ENCODE assay signal across 8 mouse cellular contexts in genomic region chr9:108263131-108263681, GRCm38 (mm10). TPM values are rescaled to one million over a fixed set of nuclear protein-coding genes. Genes with fewer than 3 reads are reported as not detected.
A peak's percentile ranks its signal among the peaks of the same experiment; 100 is the strongest.
DNase-seq lines count a peak whose midpoint lies in the region; ATAC-seq and TF ChIP-seq lines count a peak whose summit lies in the region.

No protein-coding gene starts in this region.

- peaks cover 15% of the 10 kb centered on the region for H3K4me1 ChIP-seq in lung, adult 2 months (ENCODE audit: control insufficient read depth, insufficient read depth, low read length)
- H3K4me1 ChIP-seq in lung, postnatal 0 days (ENCODE audit: insufficient read depth, low read depth, low read length): peaks cover 10% of the 10 kb centered on the region; the same call in 1 of the 2 replicates
- peaks cover 23% of the 10 kb centered on the region; the same call in 1 of the 2 replicates for H3K4me1 ChIP-seq in small intestine, adult 2 months (ENCODE audit: control insufficient read depth, insufficient read depth, insufficient read length, low read length)

- TF ChIP-seq POLR2A in lung, adult 2 months (IDR thresholded peaks at IDR 0.05; ENCODE audit: borderline replicate concordance, extremely low read depth, low read depth, low read length): no peak
- TF ChIP-seq POLR2A in small intestine, adult 2 months (IDR thresholded peaks at IDR 0.05; ENCODE audit: low read depth, low read length): no peak

- no peaks in the 10 kb centered on the region for H3K9me3 ChIP-seq in lung, postnatal 0 days (ENCODE audit: low read length)

- H3K27me3 ChIP-seq in lung, postnatal 0 days (replicated peaks; ENCODE audit: insufficient read depth, low read length): no peaks in the 10 kb centered on the region
- H3K27me3 ChIP-seq in small intestine, adult 2 months (ENCODE audit: control insufficient read depth, insufficient read depth, low read length): no peaks in the 10 kb centered on the region

- peak overlapping the region; percentile 85 for H3K4me3 ChIP-seq in lung, adult 2 months (replicated peaks; ENCODE audit: extremely low read depth, low read depth, low read length)
- peak overlapping the region; percentile 94 for H3K4me3 ChIP-seq in lung, postnatal 0 days (ENCODE audit: low read depth, low read length)
- peak overlapping the region; percentile 77 for H3K4me3 ChIP-seq in small intestine, adult 2 months (ENCODE audit: low read depth, low read length)

- peak; percentile 36 for ATAC-seq in frontal cortex, adult (ENCODE audit: low TSS enrichment)
- peak; percentile 50 for ATAC-seq in lung, postnatal 0 days

- WGBS in lung, adult 2 months: under 1% methylated on average over 59 of the region's 62 CpGs
- WGBS in lung, postnatal 0 days: 1% methylated on average over 40 of the region's 62 CpGs
- WGBS in small intestine, adult 2 months: under 1% methylated on average over 59 of the region's 62 CpGs

- DNase-seq in lung, adult 2 months: no peak
- DNase-seq in lung, postnatal 4 days: no peak
- peak; percentile 53 for DNase-seq in brain, adult 2 months (ENCODE audit: low read depth, low spot score)
- peak; percentile 72 to 90 for DNase-seq in kidney, postnatal 25 days
- peak; percentile 55 for DNase-seq in lung, postnatal 0 days (ENCODE audit: low spot score)
- no peak for DNase-seq in retina, postnatal 1 day

- peak overlapping the region; percentile 64 for H3K4me2 ChIP-seq in lung, postnatal 0 days (replicated peaks; ENCODE audit: low read depth, low read length)

- H3K27ac ChIP-seq in lung, postnatal 0 days (ENCODE audit: low read length): peak overlapping the region; percentile 93
- peak overlapping the region; percentile 87 for H3K27ac ChIP-seq in small intestine, adult 2 months (ENCODE audit: insufficient read depth, low read depth, low read length)

- TF ChIP-seq CTCF in lung, adult 2 months (IDR thresholded peaks at IDR 0.05; ENCODE audit: insufficient read depth, low read length): no peak
- no peak; the same call in 1 of the 2 replicates for TF ChIP-seq CTCF in lung, postnatal 0 days (IDR thresholded peaks at IDR 0.05)
- TF ChIP-seq CTCF in small intestine, adult 2 months (IDR thresholded peaks at IDR 0.05; ENCODE audit: extremely low read depth, insufficient read length, insufficient replicate concordance, low read depth, low read length): no peak

- H3K9ac ChIP-seq in lung, postnatal 0 days (replicated peaks; ENCODE audit: low read depth): peak overlapping the region; percentile 83

- H3K36me3 ChIP-seq in lung, postnatal 0 days (ENCODE audit: insufficient read depth, low read length): no peaks in the 10 kb centered on the region
- H3K36me3 ChIP-seq in small intestine, adult 2 months (ENCODE audit: control insufficient read depth, insufficient read depth, low read length): no peaks in the 10 kb centered on the region

- no peak for TF ChIP-seq EP300 in lung, postnatal 0 days (IDR thresholded peaks at IDR 0.05)

RNA-seq across cellular contexts. Expression of gene Dag1, which starts 0.6 kb away (rescaled TPM):
- 125 and 170 TPM in 2 replicates for polyA plus RNA-seq in lung, adult 2 months (2012; rRNA removed)
- 130 and 138 TPM in 2 replicates for polyA plus RNA-seq in lung, postnatal 0 days (2015; fragmentation: Nextera tagmentation; extraction: Ambion mirVana)
- polyA plus RNA-seq in small intestine, adult 2 months (2012; rRNA removed): 31.2 and 52.1 TPM in 2 replicates

RNA-seq across cellular contexts. Expression of gene Nicn1, which starts 27.0 kb away (rescaled TPM):
- polyA plus RNA-seq in lung, adult 2 months (2012; rRNA removed): 15.1 and 21.4 TPM in 2 replicates
- 15.8 and 18.3 TPM in 2 replicates for polyA plus RNA-seq in lung, postnatal 0 days (2015; fragmentation: Nextera tagmentation; extraction: Ambion mirVana)
- polyA plus RNA-seq in small intestine, adult 2 months (2012; rRNA removed): 2.9 and 3.9 TPM in 2 replicates

RNA-seq across cellular contexts. Expression of gene Amt, which starts 33.4 kb away (rescaled TPM):
- 7.0 and 13.3 TPM in 2 replicates for polyA plus RNA-seq in lung, adult 2 months (2012; rRNA removed)
- 9.2 and 9.8 TPM in 2 replicates for polyA plus RNA-seq in lung, postnatal 0 days (2015; fragmentation: Nextera tagmentation; extraction: Ambion mirVana)
- polyA plus RNA-seq in small intestine, adult 2 months (2012; rRNA removed): 1.4 and 1.9 TPM in 2 replicates

RNA-seq across cellular contexts. Expression of gene Rhoa, which starts 42.7 kb away (rescaled TPM):
- polyA plus RNA-seq in lung, adult 2 months (2012; rRNA removed): 167 and 313 TPM in 2 replicates
- polyA plus RNA-seq in lung, postnatal 0 days (2015; fragmentation: Nextera tagmentation; extraction: Ambion mirVana): 582 and 634 TPM in 2 replicates
- 30.5 and 70.2 TPM in 2 replicates for polyA plus RNA-seq in small intestine, adult 2 months (2012; rRNA removed)

RNA-seq across cellular contexts. Expression of gene Tcta, which starts 42.8 kb away (rescaled TPM):
- 64.1 and 75.8 TPM in 2 replicates for polyA plus RNA-seq in lung, adult 2 months (2012; rRNA removed)
- 92.9 and 93.1 TPM in 2 replicates for polyA plus RNA-seq in lung, postnatal 0 days (2015; fragmentation: Nextera tagmentation; extraction: Ambion mirVana)
- polyA plus RNA-seq in small intestine, adult 2 months (2012; rRNA removed): 19.0 and 36.7 TPM in 2 replicates

Comparison
In these comparisons a context has a peak if more than half of its experiments do, and no peak if none do; other contexts are left out.
1. DNase-seq: peak in brain, adult 2 months (single experiment), kidney, postnatal 25 days (2 of 2) and lung, postnatal 0 days (single experiment); none in lung, adult 2 months (single experiment), lung, postnatal 4 days (0 of 2) and retina, postnatal 1 day (single experiment).
2. Peak in every context shown above with its lines, with median percentiles within 50 percentile points of each other: H3K4me3 ChIP-seq.